Mouse (Mus musculus): ENCODE data around the gene Carnmt1. TPM values are rescaled to one million over a fixed set of nuclear protein-coding genes. Genes with fewer than 3 reads are reported as not detected.
A peak's percentile ranks its signal among the peaks of the same experiment; 100 is the strongest.

Carnmt1 gene
- polyA plus RNA-seq, 1 experiment from 2014 or later: 31.0 TPM

DNA sequence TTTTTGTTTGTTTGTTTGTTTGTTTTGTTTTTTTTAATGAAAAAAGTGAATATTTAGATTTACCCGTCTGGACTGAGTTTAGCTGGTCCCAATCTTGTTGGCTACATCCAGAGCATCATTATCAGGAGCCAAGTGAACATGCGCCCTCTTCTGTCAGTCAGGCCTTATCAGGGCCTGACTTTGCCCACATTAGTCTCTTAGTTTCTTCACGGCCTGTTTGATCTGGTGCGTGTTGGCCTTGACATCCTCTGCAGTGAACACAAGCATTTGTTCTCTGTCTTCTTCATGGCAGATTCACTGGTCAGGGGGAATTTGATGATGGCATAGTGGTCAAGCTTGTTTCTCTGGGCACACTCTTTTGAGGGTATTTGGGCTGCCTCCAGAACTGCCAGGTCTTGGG lies 11.6 kb downstream of the Carnmt1 start:
- Histone ChIP-seq H3K4me3 (ENCODE audit: low read depth, low read length) (no peak overlapping the region), H3K4me1 (ENCODE audit: control insufficient read depth, insufficient read depth, low read length) (no peaks in the 10 kb centered on the region), H3K9ac (replicated peaks; ENCODE audit: low read depth, low read length) (no peak overlapping the region), H3K4me2 (replicated peaks; ENCODE audit: low read depth, low read length) (no peak overlapping the region), H3K9me3 (ENCODE audit: control insufficient read depth, low read depth, low read length) (no peaks in the 10 kb centered on the region), H3K27ac (ENCODE audit: low read length) (no peak overlapping the region), H3K36me3 (ENCODE audit: control insufficient read depth, insufficient read depth, low read length) (peaks cover 3% of the 10 kb centered on the region; the same call in 1 of the 2 replicates), H3K27me3 (ENCODE audit: control insufficient read depth, insufficient read depth, low read length) (no peaks in the 10 kb centered on the region)
- WGBS: 66% methylated on average over 4 of the region's 4 CpGs
- no peak for ATAC-seq (ENCODE audit: insufficient number of reproducible peaks, insufficient read depth, low FRiP score, low read depth)

GRCm38 (mm10) chr19:18687556-18687955 lies 17.0 kb downstream of the Carnmt1 start:
- no peak for ATAC-seq (ENCODE audit: insufficient number of reproducible peaks, insufficient read depth, low FRiP score, low read depth)
- WGBS: 72% methylated on average over 3 of the region's 3 CpGs
- Histone ChIP-seq H3K4me2 (replicated peaks; ENCODE audit: low read depth, low read length) (no peak overlapping the region), H3K36me3 (ENCODE audit: control insufficient read depth, insufficient read depth, low read length) (peaks cover 1% of the 10 kb centered on the region; the same call in 1 of the 2 replicates), H3K27ac (ENCODE audit: low read length) (no peak overlapping the region), H3K9me3 (ENCODE audit: control insufficient read depth, low read depth, low read length) (no peaks in the 10 kb centered on the region), H3K9ac (replicated peaks; ENCODE audit: low read depth, low read length) (no peak overlapping the region), H3K4me3 (ENCODE audit: low read depth, low read length) (no peak overlapping the region), H3K27me3 (ENCODE audit: control insufficient read depth, insufficient read depth, low read length) (no peaks in the 10 kb centered on the region), H3K4me1 (ENCODE audit: control insufficient read depth, insufficient read depth, low read length) (no peaks in the 10 kb centered on the region)

- Histone ChIP-seq H3K4me1 (ENCODE audit: control insufficient read depth, insufficient read depth, low read length) (no peaks in the 10 kb centered on the region), H3K27ac (ENCODE audit: low read length) (no peak overlapping the region), H3K4me3 (ENCODE audit: low read depth, low read length) (no peak overlapping the region), H3K9ac (replicated peaks; ENCODE audit: low read depth, low read length) (no peak overlapping the region), H3K9me3 (ENCODE audit: control insufficient read depth, low read depth, low read length) (no peaks in the 10 kb centered on the region), H3K27me3 (ENCODE audit: control insufficient read depth, insufficient read depth, low read length) (no peaks in the 10 kb centered on the region), H3K4me2 (replicated peaks; ENCODE audit: low read depth, low read length) (no peak overlapping the region), H3K36me3 (ENCODE audit: control insufficient read depth, insufficient read depth, low read length) (peaks cover 10% of the 10 kb centered on the region; the same call in 1 of the 2 replicates)
- 84% methylated on average over 3 of the region's 3 CpGs for WGBS
- ATAC-seq (ENCODE audit: insufficient number of reproducible peaks, insufficient read depth, low FRiP score, low read depth): no peak
These were observed 21.6 kb downstream of the Carnmt1 start for GRCm38 (mm10) chr19:18692176-18692575.

DNA sequence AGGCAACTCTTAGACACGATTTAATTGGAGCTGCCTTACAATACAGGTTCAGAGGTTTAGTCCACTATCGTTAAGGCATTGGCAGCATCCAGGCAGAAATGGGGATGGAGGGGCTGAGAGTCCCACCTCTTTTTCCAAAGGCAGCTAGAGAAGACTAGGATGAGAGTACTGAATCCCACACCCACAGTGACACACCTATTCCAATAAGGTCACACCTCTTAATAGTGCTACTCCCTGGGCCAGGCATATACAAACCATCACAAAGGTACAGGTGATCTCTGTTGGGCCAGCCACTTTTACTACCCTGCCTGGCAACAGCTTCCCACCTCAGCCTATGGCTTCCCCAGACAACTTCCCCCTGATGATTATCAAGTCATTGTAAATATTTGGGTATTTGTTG lies 22.2 kb downstream of the Carnmt1 start:
- Histone ChIP-seq H3K9ac (replicated peaks; ENCODE audit: low read depth, low read length) (no peak overlapping the region), H3K4me3 (ENCODE audit: low read depth, low read length) (no peak overlapping the region), H3K27ac (ENCODE audit: low read length) (no peak overlapping the region), H3K9me3 (ENCODE audit: control insufficient read depth, low read depth, low read length) (no peaks in the 10 kb centered on the region), H3K27me3 (ENCODE audit: control insufficient read depth, insufficient read depth, low read length) (no peaks in the 10 kb centered on the region), H3K4me2 (replicated peaks; ENCODE audit: low read depth, low read length) (no peak overlapping the region), H3K36me3 (ENCODE audit: control insufficient read depth, insufficient read depth, low read length) (peaks cover 10% of the 10 kb centered on the region; the same call in 1 of the 2 replicates), H3K4me1 (ENCODE audit: control insufficient read depth, insufficient read depth, low read length) (no peaks in the 10 kb centered on the region)
- WGBS: 96% methylated on average over 2 of the region's 2 CpGs
- ATAC-seq (ENCODE audit: insufficient number of reproducible peaks, insufficient read depth, low FRiP score, low read depth): no peak

DNA sequence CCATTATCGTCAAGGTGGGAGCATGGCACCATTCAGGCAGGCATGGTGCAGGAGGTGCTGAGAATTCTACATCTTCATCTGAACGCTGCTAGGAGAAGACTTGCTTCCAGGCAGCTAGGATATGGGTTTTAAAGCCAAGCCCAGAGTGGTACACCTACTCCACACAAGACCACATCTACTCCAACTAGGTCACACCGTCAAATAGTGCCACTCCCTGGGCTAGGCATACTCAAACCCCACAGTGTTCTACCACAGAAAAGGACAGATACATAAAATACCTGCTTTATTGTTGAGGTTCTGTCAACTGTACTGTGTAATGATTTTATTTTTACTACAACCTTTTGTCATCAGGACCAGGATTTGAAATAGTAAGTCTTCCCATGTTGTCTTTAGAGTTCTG lies 24.6 kb downstream of the Carnmt1 start:
- Histone ChIP-seq H3K27ac (ENCODE audit: low read length) (no peak overlapping the region), H3K4me1 (ENCODE audit: control insufficient read depth, insufficient read depth, low read length) (no peaks in the 10 kb centered on the region), H3K27me3 (ENCODE audit: control insufficient read depth, insufficient read depth, low read length) (no peaks in the 10 kb centered on the region), H3K9me3 (ENCODE audit: control insufficient read depth, low read depth, low read length) (no peaks in the 10 kb centered on the region), H3K4me2 (replicated peaks; ENCODE audit: low read depth, low read length) (no peak overlapping the region), H3K36me3 (ENCODE audit: control insufficient read depth, insufficient read depth, low read length) (peaks cover 10% of the 10 kb centered on the region; the same call in 1 of the 2 replicates), H3K4me3 (ENCODE audit: low read depth, low read length) (no peak overlapping the region), H3K9ac (replicated peaks; ENCODE audit: low read depth, low read length) (no peak overlapping the region)
- 95% methylated on average over 3 of the region's 3 CpGs for WGBS
- no peak for ATAC-seq (ENCODE audit: insufficient number of reproducible peaks, insufficient read depth, low FRiP score, low read depth)

GRCm38 (mm10) chr19:18695552-18695951 lies 25.0 kb downstream of the Carnmt1 start:
- WGBS: 43% methylated on average over 1 of the region's 1 CpGs

GRCm38 (mm10) chr19:18708101-18708500 lies 37.5 kb downstream of the Carnmt1 start:
- Histone ChIP-seq H3K27me3 (ENCODE audit: control insufficient read depth, insufficient read depth, low read length) (no peaks in the 10 kb centered on the region), H3K4me1 (ENCODE audit: control insufficient read depth, insufficient read depth, low read length) (peaks cover 3% of the 10 kb centered on the region; the same call in 1 of the 2 replicates), H3K4me3 (ENCODE audit: low read depth, low read length) (no peak overlapping the region), H3K9ac (replicated peaks; ENCODE audit: low read depth, low read length) (no peak overlapping the region), H3K9me3 (ENCODE audit: control insufficient read depth, low read depth, low read length) (no peaks in the 10 kb centered on the region), H3K36me3 (ENCODE audit: control insufficient read depth, insufficient read depth, low read length) (no peaks in the 10 kb centered on the region), H3K27ac (ENCODE audit: low read length) (no peak overlapping the region), H3K4me2 (replicated peaks; ENCODE audit: low read depth, low read length) (no peak overlapping the region)
- no peak for ATAC-seq (ENCODE audit: insufficient number of reproducible peaks, insufficient read depth, low FRiP score, low read depth)

More at GRCm38 (mm10) chr19:18695552-18695951, 25.0 kb downstream of the Carnmt1 start:
- Histone ChIP-seq H3K9me3 (ENCODE audit: control insufficient read depth, low read depth, low read length) (no peaks in the 10 kb centered on the region), H3K4me1 (ENCODE audit: control insufficient read depth, insufficient read depth, low read length) (no peaks in the 10 kb centered on the region), H3K27ac (ENCODE audit: low read length) (no peak overlapping the region), H3K9ac (replicated peaks; ENCODE audit: low read depth, low read length) (no peak overlapping the region), H3K27me3 (ENCODE audit: control insufficient read depth, insufficient read depth, low read length) (no peaks in the 10 kb centered on the region), H3K4me3 (ENCODE audit: low read depth, low read length) (no peak overlapping the region), H3K36me3 (ENCODE audit: control insufficient read depth, insufficient read depth, low read length) (peaks cover 10% of the 10 kb centered on the region; the same call in 1 of the 2 replicates), H3K4me2 (replicated peaks; ENCODE audit: low read depth, low read length) (no peak overlapping the region)
- ATAC-seq (ENCODE audit: insufficient number of reproducible peaks, insufficient read depth, low FRiP score, low read depth): peak; percentile 53; the same call in 1 of the 2 replicates

GRCm38 (mm10) chr19:18710903-18711302 lies 40.3 kb downstream of the Carnmt1 start:
- Histone ChIP-seq H3K36me3 (ENCODE audit: control insufficient read depth, insufficient read depth, low read length) (no peaks in the 10 kb centered on the region), H3K4me1 (ENCODE audit: control insufficient read depth, insufficient read depth, low read length) (peaks cover 8% of the 10 kb centered on the region; the same call in 1 of the 2 replicates), H3K9ac (replicated peaks; ENCODE audit: low read depth, low read length) (no peak overlapping the region), H3K27ac (ENCODE audit: low read length) (no peak overlapping the region), H3K9me3 (ENCODE audit: control insufficient read depth, low read depth, low read length) (no peaks in the 10 kb centered on the region), H3K27me3 (ENCODE audit: control insufficient read depth, insufficient read depth, low read length) (no peaks in the 10 kb centered on the region), H3K4me3 (ENCODE audit: low read depth, low read length) (no peak overlapping the region), H3K4me2 (replicated peaks; ENCODE audit: low read depth, low read length) (no peak overlapping the region)
- no peak for ATAC-seq (ENCODE audit: insufficient number of reproducible peaks, insufficient read depth, low FRiP score, low read depth)
- WGBS: 87% methylated on average over 6 of the region's 6 CpGs

- no peak for ATAC-seq (ENCODE audit: insufficient number of reproducible peaks, insufficient read depth, low FRiP score, low read depth)
- Histone ChIP-seq H3K27me3 (ENCODE audit: control insufficient read depth, insufficient read depth, low read length) (no peaks in the 10 kb centered on the region), H3K9ac (replicated peaks; ENCODE audit: low read depth, low read length) (no peak overlapping the region), H3K4me3 (ENCODE audit: low read depth, low read length) (no peak overlapping the region), H3K36me3 (ENCODE audit: control insufficient read depth, insufficient read depth, low read length) (no peaks in the 10 kb centered on the region), H3K4me2 (replicated peaks; ENCODE audit: low read depth, low read length) (no peak overlapping the region), H3K9me3 (ENCODE audit: control insufficient read depth, low read depth, low read length) (no peaks in the 10 kb centered on the region), H3K27ac (ENCODE audit: low read length) (no peak overlapping the region), H3K4me1 (ENCODE audit: control insufficient read depth, insufficient read depth, low read length) (peaks cover 8% of the 10 kb centered on the region; the same call in 1 of the 2 replicates)
- 74% methylated on average over 9 of the region's 9 CpGs for WGBS
These were observed 41.0 kb downstream of the Carnmt1 start for GRCm38 (mm10) chr19:18711589-18711988.

All from stomach, embryonic 14.5 days (tissue).